Mouse (Mus musculus): Measurements from ENCODE around the gene Fuom. TPM values are rescaled to one million over a fixed set of nuclear protein-coding genes. Genes with fewer than 3 reads are reported as not detected.

The Fuom gene
- polyA plus RNA-seq, 1 experiment, result 34.8 TPM

- 5% methylated on average over 47 of the region's 47 CpGs for WGBS
- no peak for DNase-seq
- H3K4me1 ChIP-seq (replicated peaks; ENCODE audit: control insufficient read depth, insufficient read depth, low read length), result 0 out of 2 replicates have a peak, but pooled peaks cover 5% of the 10 kb centered on the region
- no peak for TF ChIP-seq CTCF (IDR thresholded peaks at IDR 0.05; ENCODE audit: borderline replicate concordance, control insufficient read depth, extremely low read depth, insufficient read depth, low read length, poor library complexity)
- no peaks in the 10 kb centered on the region for H3K36me3 ChIP-seq (ENCODE audit: control insufficient read depth, insufficient read depth, low read length)
- H3K27ac ChIP-seq (ENCODE audit: control insufficient read depth, insufficient read depth, low read length), result no peak overlapping the region
- peaks cover 28% of the 10 kb centered on the region; the same call in 1 of the 2 replicates for H3K27me3 ChIP-seq (ENCODE audit: control insufficient read depth, insufficient read depth, low read length)
- no peak overlapping the region for H3K4me3 ChIP-seq (ENCODE audit: control insufficient read depth, insufficient read depth, low read length)
Measured at GRCm38 (mm10) chr7:140060936-140061831, 41.1 kb downstream of the Fuom start.

GRCm38 (mm10) chr7:140059601-140060000, 42.6 kb downstream of the Fuom start:
- Histone ChIP-seq H3K27me3 (ENCODE audit: control insufficient read depth, insufficient read depth, low read length) (peaks cover 31% of the 10 kb centered on the region), H3K4me1 (replicated peaks; ENCODE audit: control insufficient read depth, insufficient read depth, low read length) (0 out of 2 replicates have a peak, but pooled peaks cover 5% of the 10 kb centered on the region), H3K4me3 (ENCODE audit: control insufficient read depth, insufficient read depth, low read length) (no peak overlapping the region), H3K27ac (ENCODE audit: control insufficient read depth, insufficient read depth, low read length) (no peak overlapping the region), H3K36me3 (ENCODE audit: control insufficient read depth, insufficient read depth, low read length) (no peaks in the 10 kb centered on the region)
- no peak for DNase-seq
- no peak for TF ChIP-seq POLR2A (IDR thresholded peaks at IDR 0.05; ENCODE audit: control insufficient read depth, extremely low read depth, insufficient read depth, low read length, poor library complexity)
- no peak for TF ChIP-seq CTCF (IDR thresholded peaks at IDR 0.05; ENCODE audit: borderline replicate concordance, control insufficient read depth, extremely low read depth, insufficient read depth, low read length, poor library complexity)
- WGBS, result 76% methylated on average over 4 of the region's 4 CpGs

GRCm38 (mm10) chr7:140058528-140058927, 43.7 kb downstream of the Fuom start:
- DNase-seq, result no peak
- Histone ChIP-seq H3K4me3 (ENCODE audit: control insufficient read depth, insufficient read depth, low read length) (no peak overlapping the region), H3K27ac (ENCODE audit: control insufficient read depth, insufficient read depth, low read length) (no peak overlapping the region), H3K27me3 (ENCODE audit: control insufficient read depth, insufficient read depth, low read length) (peaks cover 31% of the 10 kb centered on the region), H3K36me3 (ENCODE audit: control insufficient read depth, insufficient read depth, low read length) (no peaks in the 10 kb centered on the region), H3K4me1 (replicated peaks; ENCODE audit: control insufficient read depth, insufficient read depth, low read length) (0 out of 2 replicates have a peak, but pooled peaks cover 5% of the 10 kb centered on the region)
- TF ChIP-seq POLR2A (IDR thresholded peaks at IDR 0.05; ENCODE audit: control insufficient read depth, extremely low read depth, insufficient read depth, low read length, poor library complexity) (no peak), CTCF (IDR thresholded peaks at IDR 0.05; ENCODE audit: borderline replicate concordance, control insufficient read depth, extremely low read depth, insufficient read depth, low read length, poor library complexity) (no peak)
- 41% methylated on average over 7 of the region's 7 CpGs for WGBS

- H3K36me3 ChIP-seq (ENCODE audit: control insufficient read depth, insufficient read depth, low read length), result no peaks in the 10 kb centered on the region
- WGBS, result 9% methylated on average over 53 of the region's 53 CpGs
- no peak overlapping the region for H3K27ac ChIP-seq (ENCODE audit: control insufficient read depth, insufficient read depth, low read length)
- no peak for DNase-seq
- H3K4me3 ChIP-seq (ENCODE audit: control insufficient read depth, insufficient read depth, low read length), result no peak overlapping the region
- H3K27me3 ChIP-seq (ENCODE audit: control insufficient read depth, insufficient read depth, low read length), result peaks cover 31% of the 10 kb centered on the region
- TF ChIP-seq POLR2A (IDR thresholded peaks at IDR 0.05; ENCODE audit: control insufficient read depth, extremely low read depth, insufficient read depth, low read length, poor library complexity) (no peak), CTCF (IDR thresholded peaks at IDR 0.05; ENCODE audit: borderline replicate concordance, control insufficient read depth, extremely low read depth, insufficient read depth, low read length, poor library complexity) (no peak)
- H3K4me1 ChIP-seq (replicated peaks; ENCODE audit: control insufficient read depth, insufficient read depth, low read length), result 0 out of 2 replicates have a peak, but pooled peaks cover 5% of the 10 kb centered on the region
Measured at GRCm38 (mm10) chr7:140057413-140058407, 44.5 kb downstream of the Fuom start.

GRCm38 (mm10) chr7:140054124-140054523, 48.1 kb downstream of the Fuom start:
- Histone ChIP-seq H3K27me3 (ENCODE audit: control insufficient read depth, insufficient read depth, low read length) (peaks cover 18% of the 10 kb centered on the region), H3K27ac (ENCODE audit: control insufficient read depth, insufficient read depth, low read length) (no peak overlapping the region), H3K36me3 (ENCODE audit: control insufficient read depth, insufficient read depth, low read length) (no peaks in the 10 kb centered on the region), H3K4me3 (ENCODE audit: control insufficient read depth, insufficient read depth, low read length) (no peak overlapping the region), H3K4me1 (replicated peaks; ENCODE audit: control insufficient read depth, insufficient read depth, low read length) (peaks cover 7% of the 10 kb centered on the region; the same call in 1 of the 2 replicates)
- no peak for DNase-seq
- WGBS, result 88% methylated on average over 4 of the region's 4 CpGs
- TF ChIP-seq POLR2A (IDR thresholded peaks at IDR 0.05; ENCODE audit: control insufficient read depth, extremely low read depth, insufficient read depth, low read length, poor library complexity) (no peak), CTCF (IDR thresholded peaks at IDR 0.05; ENCODE audit: borderline replicate concordance, control insufficient read depth, extremely low read depth, insufficient read depth, low read length, poor library complexity) (no peak)

DNA sequence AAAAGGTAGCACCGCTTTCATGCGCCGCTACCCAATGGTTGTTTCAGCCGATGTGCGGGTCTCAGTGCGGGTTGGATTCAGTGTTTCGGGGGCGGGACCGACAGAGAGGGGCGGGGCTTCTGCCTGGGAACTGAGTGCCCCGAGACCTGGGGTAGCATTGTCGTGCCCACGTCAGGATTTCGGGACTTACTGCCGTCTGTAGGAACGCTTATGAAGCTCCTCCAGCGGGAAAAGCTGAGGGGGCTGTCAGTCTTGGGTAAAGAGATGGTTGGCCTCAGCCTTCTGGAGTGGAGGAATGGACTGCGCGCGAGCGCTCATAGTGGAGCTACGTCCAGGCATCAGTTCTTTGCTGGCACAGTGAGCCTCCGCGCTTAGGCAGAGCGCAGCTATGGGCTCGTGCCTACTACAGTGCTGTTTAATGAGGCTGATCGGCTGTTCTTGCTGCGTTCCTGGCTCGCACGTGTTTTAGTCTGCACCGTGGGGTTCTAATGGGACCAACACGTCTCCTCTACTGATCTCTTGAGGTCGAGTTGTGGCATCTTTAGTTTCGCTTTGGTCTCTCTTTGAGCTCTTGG, 53.0 kb downstream of the Fuom start:
- H3K36me3 ChIP-seq (ENCODE audit: control insufficient read depth, insufficient read depth, low read length), result no peaks in the 10 kb centered on the region
- 2% methylated on average over 34 of the region's 34 CpGs for WGBS
- H3K27ac ChIP-seq (ENCODE audit: control insufficient read depth, insufficient read depth, low read length), result no peak overlapping the region
- peak overlapping the region; percentile 26 for H3K4me3 ChIP-seq (ENCODE audit: control insufficient read depth, insufficient read depth, low read length)
- peaks cover 21% of the 10 kb centered on the region for H3K27me3 ChIP-seq (ENCODE audit: control insufficient read depth, insufficient read depth, low read length)
- no peak for TF ChIP-seq CTCF (IDR thresholded peaks at IDR 0.05; ENCODE audit: borderline replicate concordance, control insufficient read depth, extremely low read depth, insufficient read depth, low read length, poor library complexity)
- TF ChIP-seq POLR2A (IDR thresholded peaks at IDR 0.05; ENCODE audit: control insufficient read depth, extremely low read depth, insufficient read depth, low read length, poor library complexity), result no peak
- H3K4me1 ChIP-seq (replicated peaks; ENCODE audit: control insufficient read depth, insufficient read depth, low read length), result peaks cover 23% of the 10 kb centered on the region
- DNase-seq, result peak; percentile 16

Measured in thymus, adult 2 months (tissue).